In the genomic region with DNA sequence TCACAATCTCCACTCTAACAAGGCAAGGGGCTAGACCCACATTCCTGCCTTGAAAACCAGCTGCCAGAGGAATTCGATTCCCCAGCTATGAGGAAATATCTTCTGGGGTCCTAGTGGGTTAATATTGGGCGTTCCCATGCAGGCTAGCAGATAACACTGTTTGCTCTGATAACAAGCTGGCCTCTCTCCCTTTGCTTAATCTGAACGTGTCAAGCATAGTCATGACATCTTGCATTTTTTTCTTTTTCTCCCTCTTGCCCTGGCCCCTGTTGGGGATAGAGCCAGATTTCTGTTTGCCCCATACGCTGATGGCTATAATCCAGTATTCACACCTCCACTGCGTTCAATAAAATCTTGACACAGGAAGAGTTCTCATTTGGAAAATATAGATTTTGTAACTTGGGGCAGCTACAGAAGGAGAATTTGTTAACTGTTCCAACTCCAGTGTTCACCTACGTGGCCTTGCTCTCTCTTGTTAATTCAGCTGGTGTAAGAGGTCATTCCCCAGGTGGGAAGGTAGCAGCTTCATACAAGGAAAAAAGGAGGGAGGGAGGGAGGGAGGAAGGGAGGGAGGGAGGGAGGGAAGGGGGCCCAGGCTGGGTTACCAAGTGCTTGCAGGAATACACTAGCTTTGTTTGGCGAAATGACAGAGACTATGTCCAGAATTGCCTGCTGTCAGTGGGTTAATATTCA, we compare ENCODE assay signal across 22 mouse cellular contexts. TPM values are rescaled to one million over a fixed set of nuclear protein-coding genes. Genes with fewer than 3 reads are reported as not detected.
DNase-seq lines count a peak whose midpoint lies in the region; ATAC-seq and TF ChIP-seq lines count a peak whose summit lies in the region.
"Had no signal": no experiment of that assay in that cellular context is flagged by ENCODE, and none has a peak within 500 bp of the region (broad histone marks: within the 10 kb centered on the region; RNA-seq: fewer than 3 reads in every experiment).

No protein-coding gene starts in this region.

- H3K27me3 ChIP-seq in forebrain, embryonic 11.5 days (ENCODE audit: control insufficient read depth, insufficient read depth, low read length), result no peaks in the 10 kb centered on the region
- no peaks in the 10 kb centered on the region for H3K27me3 ChIP-seq in forebrain, embryonic 10.5 days (ENCODE audit: poor library complexity, severe bottlenecking)
- no peaks in the 10 kb centered on the region for H3K27me3 ChIP-seq in kidney, adult 2 months (replicated peaks; ENCODE audit: control insufficient read depth, insufficient read depth, low read length)
- H3K27me3 ChIP-seq in kidney, embryonic 16.5 days (ENCODE audit: insufficient read depth, low read length), result no peaks in the 10 kb centered on the region
- H3K27me3 ChIP-seq in stomach, embryonic 14.5 days (ENCODE audit: control insufficient read depth, insufficient read depth, low read length), result no peaks in the 10 kb centered on the region
- no peaks in the 10 kb centered on the region for H3K27me3 ChIP-seq in stomach, postnatal 0 days (ENCODE audit: control insufficient read depth, insufficient read depth, low read length)
- no peaks in the 10 kb centered on the region for H3K27me3 ChIP-seq in thymus, adult 2 months (ENCODE audit: control insufficient read depth, insufficient read depth, low read length)
- H3K27me3 ChIP-seq: embryonic facial prominence, embryonic 15.5 days; forebrain, embryonic 12.5 days; hindbrain, embryonic 13.5 days; midbrain, embryonic 15.5 days had no signal

- no peak for TF ChIP-seq POLR2A in kidney, adult 2 months (IDR thresholded peaks at IDR 0.05; ENCODE audit: low read depth, low read length)
- no peak for TF ChIP-seq POLR2A in thymus, adult 2 months (IDR thresholded peaks at IDR 0.05; ENCODE audit: control insufficient read depth, extremely low read depth, insufficient read depth, low read length, poor library complexity)

- H3K36me3 ChIP-seq in forebrain, embryonic 11.5 days (ENCODE audit: control insufficient read depth, insufficient read depth, low read length), result no peaks in the 10 kb centered on the region
- no peaks in the 10 kb centered on the region for H3K36me3 ChIP-seq in forebrain, embryonic 10.5 days (replicated peaks)
- H3K36me3 ChIP-seq in kidney, adult 2 months (ENCODE audit: control insufficient read depth, insufficient read depth, low read length), result no peaks in the 10 kb centered on the region
- no peaks in the 10 kb centered on the region for H3K36me3 ChIP-seq in kidney, embryonic 16.5 days (ENCODE audit: insufficient read depth, low read length)
- no peaks in the 10 kb centered on the region for H3K36me3 ChIP-seq in stomach, embryonic 14.5 days (ENCODE audit: control insufficient read depth, insufficient read depth, low read length)
- H3K36me3 ChIP-seq in stomach, postnatal 0 days (ENCODE audit: control insufficient read depth, insufficient read depth, low read length), result no peaks in the 10 kb centered on the region
- H3K36me3 ChIP-seq in thymus, adult 2 months (ENCODE audit: control insufficient read depth, insufficient read depth, low read length), result no peaks in the 10 kb centered on the region
- H3K36me3 ChIP-seq: embryonic facial prominence, embryonic 15.5 days; forebrain, embryonic 12.5 days; G1E; hindbrain, embryonic 13.5 days; midbrain, embryonic 15.5 days had no signal

- no peak overlapping the region for H3K4me2 ChIP-seq in forebrain, embryonic 11.5 days (ENCODE audit: low read depth, low read length, severe bottlenecking)
- H3K4me2 ChIP-seq in kidney, embryonic 16.5 days (replicated peaks; ENCODE audit: low read depth, low read length), result no peak overlapping the region
- H3K4me2 ChIP-seq in stomach, embryonic 14.5 days (replicated peaks; ENCODE audit: low read depth, low read length), result no peak overlapping the region
- no peak overlapping the region for H3K4me2 ChIP-seq in stomach, postnatal 0 days (replicated peaks; ENCODE audit: low read depth)
- H3K4me2 ChIP-seq: embryonic facial prominence, embryonic 15.5 days; forebrain, embryonic 12.5 days; hindbrain, embryonic 13.5 days; midbrain, embryonic 15.5 days had no signal

- no peak overlapping the region for H3K9ac ChIP-seq in forebrain, embryonic 11.5 days (ENCODE audit: low read length)
- no peak overlapping the region for H3K9ac ChIP-seq in kidney, embryonic 16.5 days (replicated peaks; ENCODE audit: low read length)
- H3K9ac ChIP-seq in stomach, embryonic 14.5 days (replicated peaks; ENCODE audit: low read depth, low read length), result no peak overlapping the region
- H3K9ac ChIP-seq in stomach, postnatal 0 days (ENCODE audit: low read length), result no peak overlapping the region
- H3K9ac ChIP-seq: embryonic facial prominence, embryonic 15.5 days; forebrain, embryonic 12.5 days; hindbrain, embryonic 13.5 days; midbrain, embryonic 15.5 days had no signal

- no peak for TF ChIP-seq CTCF in kidney, adult 2 months (conservative IDR thresholded peaks at IDR 0.05; ENCODE audit: insufficient read depth, insufficient read length, low read depth, low read length)
- no peak for TF ChIP-seq CTCF in stomach, postnatal 0 days (IDR thresholded peaks at IDR 0.05; ENCODE audit: low read depth)
- TF ChIP-seq CTCF in thymus, adult 2 months (IDR thresholded peaks at IDR 0.05; ENCODE audit: borderline replicate concordance, control insufficient read depth, extremely low read depth, insufficient read depth, low read length, poor library complexity), result no peak

- no peaks in the 10 kb centered on the region for H3K4me1 ChIP-seq in forebrain, embryonic 11.5 days (replicated peaks; ENCODE audit: control insufficient read depth, insufficient read depth, low read length)
- no peaks in the 10 kb centered on the region for H3K4me1 ChIP-seq in forebrain, embryonic 10.5 days
- peaks cover 4% of the 10 kb centered on the region for H3K4me1 ChIP-seq in kidney, adult 2 months (ENCODE audit: control insufficient read depth, insufficient read depth, low read length)
- 0 out of 2 replicates have a peak, but pooled peaks cover 6% of the 10 kb centered on the region for H3K4me1 ChIP-seq in kidney, embryonic 16.5 days (ENCODE audit: insufficient read depth, low read length)
- no peaks in the 10 kb centered on the region for H3K4me1 ChIP-seq in stomach, embryonic 14.5 days (ENCODE audit: control insufficient read depth, insufficient read depth, low read length)
- no peaks in the 10 kb centered on the region for H3K4me1 ChIP-seq in stomach, postnatal 0 days (replicated peaks; ENCODE audit: control insufficient read depth, insufficient read depth)
- H3K4me1 ChIP-seq in thymus, adult 2 months (replicated peaks; ENCODE audit: control insufficient read depth, insufficient read depth, low read length), result no peaks in the 10 kb centered on the region
- H3K4me1 ChIP-seq: forebrain, embryonic 12.5 days; hindbrain, embryonic 13.5 days; midbrain, embryonic 15.5 days had no signal

- 71% methylated on average over 7 of the region's 7 CpGs for WGBS in forebrain, embryonic 11.5 days
- WGBS in forebrain, embryonic 10.5 days, result 72% methylated on average over 7 of the region's 7 CpGs
- 41% methylated on average over 7 of the region's 7 CpGs for WGBS in kidney, adult 2 months
- WGBS in kidney, embryonic 16.5 days, result 54% methylated on average over 7 of the region's 7 CpGs
- WGBS in stomach, embryonic 14.5 days, result 36% methylated on average over 7 of the region's 7 CpGs
- 32% methylated on average over 7 of the region's 7 CpGs for WGBS in stomach, postnatal 0 days
- 66% methylated on average over 7 of the region's 7 CpGs for WGBS in thymus, adult 2 months

- H3K4me3 ChIP-seq in forebrain, embryonic 11.5 days (ENCODE audit: low read depth, low read length), result no peak overlapping the region
- no peak overlapping the region for H3K4me3 ChIP-seq in forebrain, embryonic 10.5 days
- no peak overlapping the region for H3K4me3 ChIP-seq in kidney, adult 2 months (ENCODE audit: insufficient read depth, low read depth, low read length)
- no peak overlapping the region for H3K4me3 ChIP-seq in kidney, embryonic 16.5 days (ENCODE audit: low read length)
- no peak overlapping the region for H3K4me3 ChIP-seq in stomach, embryonic 14.5 days (ENCODE audit: low read depth, low read length)
- no peak overlapping the region for H3K4me3 ChIP-seq in stomach, postnatal 0 days (ENCODE audit: low read depth, low read length)
- H3K4me3 ChIP-seq in thymus, adult 2 months (ENCODE audit: control insufficient read depth, insufficient read depth, low read length), result no peak overlapping the region
- H3K4me3 ChIP-seq: embryonic facial prominence, embryonic 15.5 days; forebrain, embryonic 12.5 days; hindbrain, embryonic 13.5 days; midbrain, embryonic 15.5 days had no signal

- peak; percentile 11 for DNase-seq in forebrain, embryonic 11.5 days (ENCODE audit: low spot score)
- no peak for DNase-seq in forebrain, embryonic 10.5 days (ENCODE audit: extremely low spot score, low spot score)
- peak; percentile 34 for DNase-seq in kidney, adult 2 months
- DNase-seq in stomach, postnatal 0 days (ENCODE audit: low spot score), result no peak
- DNase-seq in right cerebral cortex, adult 2 months (ENCODE audit: low spot score in 2 of 2), result no peak
- DNase-seq in thymus, adult 2 months, result no peak
- DNase-seq: adrenal gland, adult 2 months; embryo, embryonic 11 days; gastrocnemius, postnatal 14 days; kidney, adult 11 months; kidney, postnatal 36 days; layer of hippocampus, adult 9-11 months; lung, adult 18-20 months; thymus, postnatal 25 days had no signal

- TF ChIP-seq EP300 in stomach, postnatal 0 days (optimal IDR thresholded peaks at IDR 0.05), result no peak

- ATAC-seq in forebrain, embryonic 11.5 days (replicated peaks; ENCODE audit: low FRiP score), result no peak
- ATAC-seq in kidney, embryonic 16.5 days (ENCODE audit: low FRiP score, low TSS enrichment), result no peak
- peak; percentile 48; the same call in 1 of the 2 replicates for ATAC-seq in stomach, embryonic 14.5 days (ENCODE audit: insufficient number of reproducible peaks, insufficient read depth, low FRiP score, low read depth)
- no peak for ATAC-seq in stomach, postnatal 0 days (ENCODE audit: low FRiP score, low TSS enrichment)
- ATAC-seq: CD4-positive, CD25-positive, alpha-beta regulatory T cell, adult 4 months; midbrain, embryonic 15.5 days had no signal

- peaks cover 4% of the 10 kb centered on the region; the same call in 1 of the 2 replicates for H3K9me3 ChIP-seq in forebrain, embryonic 11.5 days (ENCODE audit: control insufficient read depth, low read length)
- H3K9me3 ChIP-seq in forebrain, embryonic 10.5 days, result no peaks in the 10 kb centered on the region
- H3K9me3 ChIP-seq in kidney, embryonic 16.5 days (ENCODE audit: low read length), result peaks cover 6% of the 10 kb centered on the region; the same call in 1 of the 2 replicates
- no peaks in the 10 kb centered on the region for H3K9me3 ChIP-seq in stomach, embryonic 14.5 days (ENCODE audit: control insufficient read depth, low read depth, low read length)
- H3K9me3 ChIP-seq in stomach, postnatal 0 days (ENCODE audit: control insufficient read depth, low read length), result no peaks in the 10 kb centered on the region
- H3K9me3 ChIP-seq: embryonic facial prominence, embryonic 15.5 days; hindbrain, embryonic 13.5 days; midbrain, embryonic 15.5 days had no signal

- H3K27ac ChIP-seq in forebrain, embryonic 11.5 days (ENCODE audit: low read depth, low read length), result no peak overlapping the region
- H3K27ac ChIP-seq in forebrain, embryonic 10.5 days, result no peak overlapping the region
- H3K27ac ChIP-seq in kidney, adult 2 months (ENCODE audit: insufficient read depth, low read depth, low read length), result no peak overlapping the region
- no peak overlapping the region for H3K27ac ChIP-seq in kidney, embryonic 16.5 days (ENCODE audit: low read length)
- no peak overlapping the region for H3K27ac ChIP-seq in stomach, embryonic 14.5 days (ENCODE audit: low read length)
- no peak overlapping the region for H3K27ac ChIP-seq in stomach, postnatal 0 days (replicated peaks)
- H3K27ac ChIP-seq in thymus, adult 2 months (ENCODE audit: control insufficient read depth, insufficient read depth, low read length), result no peak overlapping the region
- H3K27ac ChIP-seq: embryonic facial prominence, embryonic 15.5 days; forebrain, embryonic 12.5 days; hindbrain, embryonic 13.5 days; midbrain, embryonic 15.5 days had no signal

RNA-seq across cellular contexts. Expression of gene Bicc1, which starts 24.0 kb away (rescaled TPM):
- 6.5 and 7.0 TPM in 2 replicates for polyA plus RNA-seq in forebrain, embryonic 11.5 days (2014; fragmentation: Nextera tagmentation; extraction: Ambion mirVana)
- 2.7 and 3.1 TPM in 2 replicates for polyA plus RNA-seq in forebrain, embryonic 10.5 days (2016; fragmentation: Nextera tagmentation; extraction: Ambion mirVana)
- polyA plus RNA-seq in kidney, adult 2 months (2012; rRNA removed), result 69.0 and 78.8 TPM in 2 replicates
- polyA plus RNA-seq in kidney, embryonic 16.5 days (2015; fragmentation: Nextera tagmentation; extraction: Ambion mirVana), result 44.7 and 48.0 TPM in 2 replicates
- 23.5 and 27.5 TPM in 2 replicates for polyA plus RNA-seq in stomach, embryonic 14.5 days (2014; fragmentation: Nextera tagmentation; extraction: Ambion mirVana)
- 9.6 and 9.8 TPM in 2 replicates for polyA plus RNA-seq in stomach, postnatal 0 days (2015; fragmentation: Nextera tagmentation; extraction: Ambion mirVana)
- 2.7 and 3.2 TPM in 2 replicates for polyA plus RNA-seq in thymus, adult 2 months (2012; rRNA removed)
- polyA plus RNA-seq: G1E had no signal

RNA-seq across cellular contexts. Expression of gene Tfam, which starts 54.6 kb away (rescaled TPM):
- polyA plus RNA-seq in forebrain, embryonic 11.5 days (2014; fragmentation: Nextera tagmentation; extraction: Ambion mirVana), result 87.2 and 99.4 TPM in 2 replicates
- polyA plus RNA-seq in forebrain, embryonic 10.5 days (2016; fragmentation: Nextera tagmentation; extraction: Ambion mirVana), result 88.3 and 88.5 TPM in 2 replicates
- polyA plus RNA-seq in kidney, adult 2 months (2012; rRNA removed), result 9.0 and 12.8 TPM in 2 replicates
- 84.6 and 89.5 TPM in 2 replicates for polyA plus RNA-seq in kidney, embryonic 16.5 days (2015; fragmentation: Nextera tagmentation; extraction: Ambion mirVana)
- 74.6 and 76.3 TPM in 2 replicates for polyA plus RNA-seq in stomach, embryonic 14.5 days (2014; fragmentation: Nextera tagmentation; extraction: Ambion mirVana)
- 33.2 and 35.2 TPM in 2 replicates for polyA plus RNA-seq in stomach, postnatal 0 days (2015; fragmentation: Nextera tagmentation; extraction: Ambion mirVana)
- 12.4 and 12.6 TPM in 2 replicates for polyA plus RNA-seq in thymus, adult 2 months (2012; rRNA removed)

Comparison
In these comparisons a context has a peak if more than half of its experiments do, and no peak if none do; other contexts are left out.
1. DNase-seq: peak in forebrain, embryonic 11.5 days (single experiment) and kidney, adult 2 months (single experiment); none in forebrain, embryonic 10.5 days (single experiment), stomach, postnatal 0 days (single experiment), right cerebral cortex, adult 2 months (0 of 2) and thymus, adult 2 months (single experiment).